Mouse (Mus musculus) intestine, embryonic 15.5 days (tissue): ENCODE measurements around the gene Gp1bb. TPM values are rescaled to one million over a fixed set of nuclear protein-coding genes. Genes with fewer than 3 reads are reported as not detected.

ENCODE experiments used
- ATAC-seq: fragments of 200-750 bp; cut with Nextera tagmentation; 2 replicates; pipeline ENCODE4 v1.8.0; 2017; ENCODE audit warnings: moderate TSS enrichment, moderate library complexity
- H3K27ac ChIP-seq: fragments of 300-500 bp; sonication (generic); 2 replicates; pipeline ENCODE4 v1.5.1; 2015; ENCODE audit warnings: mild to moderate bottlenecking, inconsistent platforms
- H3K27me3 ChIP-seq: fragments of 300-500 bp; sonication (generic); replicated peaks from 2 replicates; pipeline ENCODE4 v1.6.1; 2015; ENCODE audit warnings: inconsistent platforms
- H3K36me3 ChIP-seq: fragments of 300-500 bp; sonication (generic); 2 replicates; pipeline ENCODE4 v1.6.1; 2015; ENCODE audit warnings: inconsistent platforms
- H3K4me1 ChIP-seq: fragments of 300-500 bp; sonication (generic); replicated peaks from 2 replicates; pipeline ENCODE4 v1.6.1; 2015; ENCODE audit warnings: inconsistent platforms
- H3K4me2 ChIP-seq: fragments of 300-500 bp; sonication (generic); replicated peaks from 2 replicates; pipeline ENCODE4 v1.6.1; 2015; ENCODE audit warnings: mild to moderate bottlenecking, inconsistent platforms
- H3K4me3 ChIP-seq: fragments of 300-500 bp; sonication (generic); replicated peaks from 2 replicates; pipeline ENCODE4 v1.5.1; 2015; ENCODE audit warnings: inconsistent platforms
- H3K9ac ChIP-seq: fragments of 300-500 bp; sonication (generic); 2 replicates; pipeline ENCODE4 v1.6.1; 2015; ENCODE audit warnings: inconsistent platforms
- H3K9me3 ChIP-seq: fragments of 300-500 bp; sonication (generic); 2 replicates; pipeline ENCODE4 v1.6.1; 2016; ENCODE audit warnings: inconsistent platforms
- WGBS: fragments of 180-500 bp; shearing (Covaris S2); methylation state at CpG from one replicate; pipeline ENCODE4 v1.1.7; 2015; 5-methylcytosine and 5-hydroxymethylcytosine counted together
- polyA plus RNA-seq: library from polyadenylated mRNA; unstranded; fragments of >200 nt; fragmentation: Nextera tagmentation; extraction: Ambion mirVana; gene quantifications from 2 replicates; pipeline ENCODE4 v1.2.1, GENCODE M21; 2015

Gene Gp1bb
- polyA plus RNA-seq, 1 experiment from 2014 or later: 2.5 TPM

DNA sequence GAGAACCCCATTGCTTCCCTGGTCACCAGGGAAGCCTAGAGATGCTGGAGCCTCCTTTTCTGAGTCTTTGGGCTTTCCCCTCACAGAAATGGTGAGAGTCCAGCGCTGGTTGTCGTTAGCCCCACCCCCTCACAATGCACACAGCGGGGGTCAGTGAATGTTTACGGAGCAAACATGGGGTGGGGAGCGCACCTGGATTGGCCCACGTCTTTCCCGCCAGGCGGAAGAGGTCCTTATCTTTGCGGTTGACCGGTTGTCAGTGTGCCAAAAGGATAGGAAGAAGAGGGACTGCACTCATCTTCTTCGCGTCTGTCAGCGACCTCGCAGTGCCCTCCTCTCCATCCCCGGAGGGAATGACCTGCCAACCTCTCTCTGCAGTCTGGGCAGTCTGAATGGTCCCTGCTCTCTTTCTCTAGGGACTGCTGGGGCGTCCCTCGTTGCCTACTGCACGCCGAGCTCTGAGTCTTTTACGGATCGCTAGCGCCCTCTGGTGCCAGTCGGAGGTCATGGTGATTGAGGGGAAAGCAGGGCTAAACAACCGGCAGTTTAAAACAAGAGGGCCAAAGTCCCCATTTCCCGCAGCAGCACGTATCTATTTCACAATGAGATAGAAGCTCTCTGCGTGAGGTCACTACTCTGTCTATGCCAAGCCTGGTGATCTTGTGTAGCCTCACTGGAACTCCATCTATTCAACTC lies 4.7 kb downstream of the Gp1bb start:
- 2% methylated on average over 27 of the region's 27 CpGs for WGBS
- H3K9ac ChIP-seq: no peak overlapping the region
- peak overlapping the region; percentile 64 for H3K4me2 ChIP-seq

GRCm38 (mm10) chr16:18613301-18613700 lies 8.9 kb downstream of the Gp1bb start:
- Histone ChIP-seq H3K36me3 (no peaks in the 10 kb centered on the region), H3K4me2 (no peak overlapping the region), H3K4me3 (no peak overlapping the region), H3K9me3 (no peaks in the 10 kb centered on the region), H3K27ac (no peak overlapping the region), H3K4me1 (peaks cover 17% of the 10 kb centered on the region; the same call in 1 of the 2 replicates), H3K27me3 (peaks cover 8% of the 10 kb centered on the region), H3K9ac (no peak overlapping the region)
- 72% methylated on average over 3 of the region's 3 CpGs for WGBS
- ATAC-seq: no peak

More for the DNA sequence above, 4.7 kb downstream of the Gp1bb start:
- peak; percentile 77 for ATAC-seq
- no peaks in the 10 kb centered on the region for H3K36me3 ChIP-seq
- H3K4me3 ChIP-seq: peak overlapping the region; percentile 13
- peaks cover 46% of the 10 kb centered on the region for H3K27me3 ChIP-seq
- no peaks in the 10 kb centered on the region for H3K9me3 ChIP-seq
- H3K4me1 ChIP-seq: peaks cover 21% of the 10 kb centered on the region
- no peak overlapping the region for H3K27ac ChIP-seq

- no peak for ATAC-seq
- H3K9ac ChIP-seq: no peak overlapping the region
- H3K27me3 ChIP-seq: peaks cover 4% of the 10 kb centered on the region
- H3K27ac ChIP-seq: no peak overlapping the region
- no peak overlapping the region for H3K4me3 ChIP-seq
- peaks cover 10% of the 10 kb centered on the region; the same call in 1 of the 2 replicates for H3K4me1 ChIP-seq
- H3K9me3 ChIP-seq: no peaks in the 10 kb centered on the region
- H3K4me2 ChIP-seq: no peak overlapping the region
- H3K36me3 ChIP-seq: no peaks in the 10 kb centered on the region
- WGBS: 38% methylated on average over 13 of the region's 13 CpGs
Observed at GRCm38 (mm10) chr16:18611752-18612151, 10.5 kb downstream of the Gp1bb start.

- Histone ChIP-seq H3K4me3 (no peak overlapping the region), H3K9me3 (no peaks in the 10 kb centered on the region), H3K36me3 (no peaks in the 10 kb centered on the region), H3K27ac (no peak overlapping the region), H3K27me3 (peaks cover 4% of the 10 kb centered on the region; the same call in 1 of the 2 replicates), H3K9ac (no peak overlapping the region), H3K4me1 (peaks cover 20% of the 10 kb centered on the region), H3K4me2 (no peak overlapping the region)
- 63% methylated on average over 2 of the region's 2 CpGs for WGBS
- no peak for ATAC-seq
Observed at GRCm38 (mm10) chr16:18609099-18609498, 13.1 kb downstream of the Gp1bb start.

GRCm38 (mm10) chr16:18608226-18608625 lies 14.0 kb downstream of the Gp1bb start:
- Histone ChIP-seq H3K27ac (no peak overlapping the region), H3K4me3 (no peak overlapping the region), H3K4me1 (peaks cover 23% of the 10 kb centered on the region), H3K4me2 (peak overlapping the region; percentile 24), H3K9ac (no peak overlapping the region), H3K27me3 (peaks cover 4% of the 10 kb centered on the region; the same call in 1 of the 2 replicates), H3K9me3 (no peaks in the 10 kb centered on the region), H3K36me3 (no peaks in the 10 kb centered on the region)
- 16% methylated on average over 11 of the region's 11 CpGs for WGBS
- no peak for ATAC-seq

GRCm38 (mm10) chr16:18605705-18606104 lies 16.5 kb downstream of the Gp1bb start:
- no peaks in the 10 kb centered on the region for H3K36me3 ChIP-seq
- no peak overlapping the region for H3K4me2 ChIP-seq
- peak; percentile 37; the same call in 1 of the 2 replicates for ATAC-seq
- peaks cover 19% of the 10 kb centered on the region for H3K4me1 ChIP-seq
- peaks cover 4% of the 10 kb centered on the region; the same call in 1 of the 2 replicates for H3K27me3 ChIP-seq
- 62% methylated on average over 5 of the region's 5 CpGs for WGBS
- no peaks in the 10 kb centered on the region for H3K9me3 ChIP-seq
- H3K4me3 ChIP-seq: no peak overlapping the region
- H3K27ac ChIP-seq: no peak overlapping the region
- H3K9ac ChIP-seq: no peak overlapping the region

- no peak overlapping the region for H3K9ac ChIP-seq
- H3K4me2 ChIP-seq: no peak overlapping the region
- no peaks in the 10 kb centered on the region for H3K36me3 ChIP-seq
- peaks cover 4% of the 10 kb centered on the region; the same call in 1 of the 2 replicates for H3K27me3 ChIP-seq
- WGBS: 58% methylated on average over 8 of the region's 8 CpGs
- H3K4me1 ChIP-seq: peaks cover 19% of the 10 kb centered on the region
- H3K27ac ChIP-seq: no peak overlapping the region
- no peak overlapping the region for H3K4me3 ChIP-seq
- ATAC-seq: 0 out of 2 replicates have a peak, but pooled peaks have one; percentile 20
- H3K9me3 ChIP-seq: no peaks in the 10 kb centered on the region
Observed at GRCm38 (mm10) chr16:18604267-18604701, 17.9 kb downstream of the Gp1bb start.

DNA sequence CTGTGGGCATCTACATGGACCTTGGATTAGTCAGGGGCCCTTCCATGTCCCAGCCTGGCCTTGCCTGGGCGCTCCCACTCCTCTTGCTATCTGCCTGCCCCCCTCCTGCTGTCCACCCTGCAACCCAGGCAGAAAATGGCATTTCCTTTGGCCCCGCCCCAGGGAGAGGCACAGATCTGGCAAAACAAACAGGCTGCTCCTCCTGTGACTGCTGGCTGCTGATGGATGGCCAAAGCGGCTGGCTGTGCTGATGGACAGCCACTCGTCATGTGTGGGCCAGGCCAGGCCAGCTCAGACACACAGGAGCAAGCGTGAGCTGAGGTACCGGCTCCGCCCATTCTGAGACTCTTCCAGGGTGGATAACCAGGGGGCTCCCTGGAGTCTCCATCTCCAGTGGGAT lies 20.8 kb downstream of the Gp1bb start:
- H3K9me3 ChIP-seq: no peaks in the 10 kb centered on the region
- no peak overlapping the region for H3K4me2 ChIP-seq
- H3K4me1 ChIP-seq: peaks cover 16% of the 10 kb centered on the region
- H3K4me3 ChIP-seq: no peak overlapping the region
- 49% methylated on average over 7 of the region's 7 CpGs for WGBS
- H3K9ac ChIP-seq: no peak overlapping the region
- H3K27ac ChIP-seq: no peak overlapping the region
- H3K36me3 ChIP-seq: no peaks in the 10 kb centered on the region
- no peak for ATAC-seq
- H3K27me3 ChIP-seq: no peaks in the 10 kb centered on the region; the same call in 1 of the 2 replicates

DNA sequence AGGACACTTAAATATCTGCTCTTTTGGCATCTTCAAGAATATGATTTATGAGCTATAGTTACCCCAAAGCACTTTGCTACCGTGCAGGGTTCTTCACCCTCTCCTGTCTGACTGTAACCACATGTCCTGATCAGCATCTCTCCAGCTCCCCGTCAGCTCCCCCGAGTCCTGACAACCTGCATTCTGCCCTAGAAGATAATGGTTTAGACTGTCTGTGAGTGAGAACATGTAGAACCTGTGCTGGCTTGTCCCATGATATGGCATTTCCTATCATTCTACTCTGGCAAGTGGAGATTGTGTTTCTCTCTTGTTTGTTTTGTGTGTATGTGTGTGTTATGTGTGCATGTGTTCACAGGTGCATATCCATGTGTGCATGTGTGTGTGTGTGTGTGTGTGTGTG lies 24.2 kb downstream of the Gp1bb start:
- Histone ChIP-seq H3K9ac (no peak overlapping the region), H3K4me2 (no peak overlapping the region), H3K27ac (no peak overlapping the region), H3K4me1 (0 out of 2 replicates have a peak, but pooled peaks cover 3% of the 10 kb centered on the region), H3K4me3 (no peak overlapping the region), H3K36me3 (no peaks in the 10 kb centered on the region), H3K27me3 (peaks cover 8% of the 10 kb centered on the region), H3K9me3 (no peaks in the 10 kb centered on the region)
- no peak for ATAC-seq
- 66% methylated on average over 3 of the region's 3 CpGs for whole genome bisulfite sequencing

GRCm38 (mm10) chr16:18596255-18596654 lies 25.9 kb downstream of the Gp1bb start:
- no peak for ATAC-seq
- Histone ChIP-seq H3K27me3 (peaks cover 22% of the 10 kb centered on the region), H3K36me3 (no peaks in the 10 kb centered on the region), H3K9me3 (no peaks in the 10 kb centered on the region), H3K4me3 (no peak overlapping the region), H3K9ac (no peak overlapping the region), H3K4me1 (peaks cover 7% of the 10 kb centered on the region), H3K27ac (no peak overlapping the region), H3K4me2 (no peak overlapping the region)
- 48% methylated on average over 5 of the region's 5 CpGs for WGBS

- H3K9ac ChIP-seq: no peak overlapping the region
- H3K4me1 ChIP-seq: peaks cover 18% of the 10 kb centered on the region
- H3K27me3 ChIP-seq: peaks cover 45% of the 10 kb centered on the region
- ATAC-seq: no peak
- H3K36me3 ChIP-seq: no peaks in the 10 kb centered on the region
- no peak overlapping the region for H3K4me3 ChIP-seq
- H3K9me3 ChIP-seq: no peaks in the 10 kb centered on the region
- no peak overlapping the region for H3K4me2 ChIP-seq
- H3K27ac ChIP-seq: no peak overlapping the region
- 81% methylated on average over 2 of the region's 2 CpGs for WGBS
Observed at GRCm38 (mm10) chr16:18593930-18594329, 28.3 kb downstream of the Gp1bb start.

GRCm38 (mm10) chr16:18591047-18592018 lies 30.9 kb downstream of the Gp1bb start:
- WGBS: 4% methylated on average over 59 of the region's 59 CpGs
- H3K4me2 ChIP-seq: peak overlapping the region; percentile 77
- H3K27me3 ChIP-seq: peaks cover 69% of the 10 kb centered on the region
- no peaks in the 10 kb centered on the region for H3K9me3 ChIP-seq
- ATAC-seq: peak; percentile 42
- H3K4me3 ChIP-seq: peak overlapping the region; percentile 26
- H3K4me1 ChIP-seq: peaks cover 39% of the 10 kb centered on the region
- no peak overlapping the region for H3K27ac ChIP-seq
- no peaks in the 10 kb centered on the region for H3K36me3 ChIP-seq
- 0 out of 2 replicates have a peak overlapping the region, but pooled peaks have one; percentile 11 for H3K9ac ChIP-seq
